Mouse (Mus musculus) ovary, postnatal 10 days (tissue): ENCODE data around the gene Cryz.
A peak's percentile ranks its signal among the peaks of the same experiment; 100 is the strongest.

Experiments
- DNase-seq: peaks from one replicate; pipeline ENCODE4 v3.0.0; 2022; ENCODE audit warnings: low spot score

Cryz gene

GRCm38 (mm10) chr3:154596488-154596933, at the start of gene Cryz:
Gene Cryz, plus strand, starts transcription at chr3:154596711.
- DNase-seq, result peak; percentile 90

DNA sequence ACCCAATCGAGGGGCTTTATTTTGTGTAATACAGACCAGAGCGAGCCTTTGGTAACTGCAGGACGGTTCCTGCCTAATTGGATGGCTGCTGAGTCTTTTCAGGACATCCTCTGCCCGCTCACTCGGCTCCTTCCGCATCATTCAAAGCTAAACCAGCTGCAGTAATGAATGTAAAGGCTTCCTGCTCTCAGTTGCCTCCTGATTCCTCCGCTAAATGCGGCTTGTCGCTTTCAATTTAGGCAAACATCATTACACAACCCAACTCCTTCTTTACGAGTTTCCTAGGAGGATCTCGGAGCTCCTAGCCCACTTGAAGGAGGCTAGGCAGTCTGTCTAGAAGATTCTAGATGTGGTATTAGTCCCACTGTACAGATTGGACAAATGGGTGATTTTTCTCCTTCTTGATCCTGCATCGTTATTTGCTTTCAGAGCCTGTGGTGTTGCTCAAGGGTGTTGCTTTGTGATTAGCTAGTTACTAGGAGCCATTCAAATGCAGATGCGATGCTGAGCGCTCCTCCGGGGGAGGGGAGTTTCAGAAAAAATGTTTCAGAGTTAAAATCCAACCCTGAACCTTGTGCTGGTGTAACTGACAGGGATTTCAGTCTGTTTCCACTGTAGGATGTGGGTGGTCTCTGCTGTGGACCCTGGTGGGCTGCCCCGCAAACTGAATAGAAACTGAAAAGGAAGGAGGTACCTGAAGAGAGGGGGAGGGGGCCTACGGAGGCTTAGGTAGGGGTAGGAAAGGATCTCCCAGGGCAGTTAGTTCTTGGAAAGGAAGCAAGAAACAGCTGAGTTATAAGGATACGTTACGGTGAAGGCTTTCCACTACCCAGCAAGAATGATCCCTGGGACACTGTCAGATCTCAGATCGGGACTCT, 48.7 kb upstream of the Cryz start:
- no peak for DNase-seq

DNA sequence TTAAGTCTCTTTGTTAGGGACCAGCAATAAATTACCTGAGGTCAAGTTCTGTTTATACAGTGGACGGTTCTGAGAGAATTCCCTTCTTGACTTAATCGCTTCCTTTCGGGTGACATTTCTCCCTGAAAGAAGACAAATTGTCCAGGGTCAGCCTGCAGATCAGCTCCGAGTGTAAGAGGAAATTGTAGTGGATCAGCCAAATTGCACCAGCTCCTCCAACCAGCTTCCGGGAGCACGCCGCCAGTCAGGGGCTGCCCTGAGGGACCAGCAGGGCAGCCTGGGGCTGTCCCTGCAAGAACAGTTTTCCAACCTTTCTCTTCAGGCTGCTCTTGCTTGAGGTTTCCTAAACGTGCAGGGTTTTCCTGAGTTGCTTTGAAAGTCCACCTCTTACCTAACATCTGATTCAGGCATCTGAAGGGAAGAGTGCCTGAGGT, 47.6 kb upstream of the Cryz start:
- no peak for DNase-seq

- no peak for DNase-seq
These were observed 46.0 kb upstream of the Cryz start for GRCm38 (mm10) chr3:154550326-154551034.

GRCm38 (mm10) chr3:154551035-154551411, 45.5 kb upstream of the Cryz start:
- DNase-seq, result no peak

GRCm38 (mm10) chr3:154562192-154562591, 34.3 kb upstream of the Cryz start:
- DNase-seq, result no peak

DNA sequence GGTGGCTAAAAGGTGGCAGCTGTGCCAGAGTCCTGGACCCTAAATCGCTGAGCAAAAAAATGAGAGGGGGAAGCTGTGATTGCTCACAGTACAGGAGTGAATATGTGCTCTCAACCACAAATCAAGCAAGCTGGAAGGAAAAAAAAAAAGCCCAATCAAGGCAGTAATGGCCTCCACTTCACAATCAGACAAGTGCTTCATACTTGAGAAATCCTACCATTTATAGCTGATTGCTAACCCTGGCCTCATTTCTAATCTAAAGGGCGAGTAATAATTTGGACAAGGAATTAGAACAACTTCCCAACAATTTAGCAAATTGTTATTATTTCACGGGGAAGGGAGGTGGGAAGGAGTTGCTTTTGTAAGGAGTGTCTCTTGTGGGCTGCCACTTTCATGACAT, 31.1 kb upstream of the Cryz start:
- no peak for DNase-seq

- no peak for DNase-seq
These were observed 26.4 kb upstream of the Cryz start for GRCm38 (mm10) chr3:154570029-154570575.

DNA sequence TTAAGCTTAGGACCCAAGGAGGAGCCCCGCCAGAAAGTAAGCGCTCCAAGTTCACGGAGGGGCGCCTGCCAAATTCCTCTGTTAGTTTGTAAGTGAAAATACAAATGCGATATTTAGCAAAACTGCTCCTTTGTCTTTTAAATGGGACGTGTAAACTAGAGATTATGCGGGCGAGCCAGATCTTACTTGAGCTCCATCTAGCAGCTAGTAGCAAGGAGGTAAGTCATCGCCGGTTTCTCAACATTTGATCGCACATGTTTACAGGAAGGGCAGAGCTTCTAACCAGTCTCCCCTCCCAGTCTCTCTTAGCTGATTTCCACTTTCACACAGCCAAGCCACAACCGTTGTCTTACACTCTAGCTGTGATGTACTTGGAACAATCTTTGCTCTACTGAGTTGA, 25.7 kb upstream of the Cryz start:
- no peak for DNase-seq

DNA sequence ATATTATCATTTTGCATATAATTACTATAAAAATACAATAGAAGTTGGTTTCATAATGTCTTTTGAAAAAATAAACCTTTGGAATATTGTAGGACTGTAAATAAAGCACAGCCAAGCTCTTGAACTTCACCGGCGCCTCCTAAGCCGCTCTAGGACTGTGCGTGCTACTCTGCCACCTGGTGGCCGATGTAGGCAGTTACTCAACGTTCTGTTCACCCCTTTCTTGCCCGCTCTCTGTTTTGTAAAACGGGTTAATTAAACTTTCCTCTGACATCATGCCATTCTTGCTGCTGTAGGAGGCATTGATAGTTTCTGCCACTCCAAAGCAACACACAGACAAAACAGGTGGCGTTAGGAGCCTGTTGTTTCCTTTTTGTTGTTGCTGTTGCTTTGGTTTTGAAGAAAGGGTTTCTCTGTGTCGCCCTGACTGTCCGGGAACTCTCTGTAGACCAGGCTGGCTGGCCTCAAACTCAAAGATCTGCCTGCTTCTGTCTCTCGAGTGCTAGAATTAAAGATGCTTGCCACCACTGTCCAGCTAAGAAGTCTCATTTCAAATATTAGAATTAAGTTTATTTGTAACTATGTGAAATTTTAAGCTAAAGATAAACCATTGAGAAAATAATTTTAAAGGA, 24.1 kb upstream of the Cryz start:
- peak; percentile 36 for DNase-seq

DNA sequence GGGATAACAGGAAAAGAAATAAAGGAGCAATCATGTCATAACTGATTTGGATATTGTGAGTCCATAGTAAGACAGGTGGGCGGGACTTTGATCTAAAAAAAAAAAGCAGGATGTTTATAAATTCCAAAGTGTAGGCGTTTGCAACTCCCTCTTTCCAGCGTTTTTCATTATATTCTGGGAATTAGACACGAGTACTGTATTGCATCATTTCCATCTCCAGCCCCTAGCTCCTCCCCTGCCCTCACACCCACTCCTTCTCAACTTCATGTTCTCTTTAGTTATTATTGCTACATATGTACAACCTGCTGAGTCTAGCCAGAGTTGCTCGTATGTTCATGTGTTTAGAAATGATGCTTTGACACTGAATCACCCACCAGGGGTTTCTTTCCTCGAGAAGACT, 22.8 kb upstream of the Cryz start:
- no peak for DNase-seq

DNA sequence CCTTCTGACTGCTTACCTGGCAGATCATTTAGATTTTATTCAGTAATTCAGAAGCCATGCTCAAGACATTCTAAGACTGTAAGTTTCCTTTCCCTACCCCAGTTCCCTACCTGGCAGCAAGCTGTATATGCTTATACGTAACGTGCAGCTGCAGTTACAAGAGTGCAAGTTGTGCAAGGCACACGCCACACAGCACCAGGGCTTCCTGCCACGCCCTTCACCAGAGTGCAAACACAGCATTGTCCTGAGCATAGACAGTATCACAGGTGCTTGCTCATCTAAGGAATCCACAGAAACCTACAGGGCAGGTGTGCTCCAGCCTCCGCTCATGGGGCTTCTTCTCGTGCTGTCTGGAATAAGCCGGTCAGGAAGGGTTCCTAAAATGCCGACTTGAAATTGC, 18.6 kb upstream of the Cryz start:
- DNase-seq, result no peak

GRCm38 (mm10) chr3:154584351-154584750, 12.2 kb upstream of the Cryz start:
- no peak for DNase-seq

DNA sequence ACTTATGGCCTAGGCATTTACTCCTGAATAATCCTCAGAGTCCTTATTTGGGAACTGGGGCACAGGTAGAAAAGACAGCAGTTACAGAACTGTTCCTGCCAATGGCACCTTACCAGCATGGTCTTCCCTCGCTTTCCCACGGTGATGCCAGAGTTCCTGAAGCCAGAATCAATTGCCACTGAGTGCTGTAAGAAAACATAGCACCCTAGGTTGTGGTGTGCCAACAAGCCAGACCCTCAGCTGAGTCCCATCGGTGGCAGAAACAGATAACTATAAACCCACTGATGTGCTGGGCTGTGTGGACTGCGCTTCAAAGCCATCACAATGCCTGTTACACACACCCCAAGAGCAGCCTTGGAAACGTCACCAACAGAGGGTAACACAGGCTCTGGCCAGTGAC, 5.5 kb upstream of the Cryz start:
- DNase-seq, result no peak

DNA sequence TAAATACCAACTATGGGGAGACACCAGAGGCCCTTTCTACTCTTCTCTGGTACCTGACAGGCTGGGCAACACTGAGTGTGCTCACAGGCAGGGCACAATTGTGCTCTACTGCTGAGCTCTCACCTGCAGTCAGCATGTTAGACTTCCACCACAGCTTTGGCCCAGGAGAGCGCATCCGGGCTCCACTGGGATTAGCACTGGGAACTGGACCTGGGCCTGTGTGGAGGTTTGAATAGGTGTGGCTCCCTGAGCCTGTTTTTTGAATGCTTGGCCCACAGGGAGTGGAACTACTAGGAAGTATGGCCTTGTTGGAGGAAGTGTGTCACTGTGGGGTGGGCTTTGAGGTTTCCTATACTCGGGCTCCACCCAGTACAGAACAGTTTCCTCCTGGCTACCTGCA, 4.9 kb upstream of the Cryz start:
- DNase-seq, result no peak

DNA sequence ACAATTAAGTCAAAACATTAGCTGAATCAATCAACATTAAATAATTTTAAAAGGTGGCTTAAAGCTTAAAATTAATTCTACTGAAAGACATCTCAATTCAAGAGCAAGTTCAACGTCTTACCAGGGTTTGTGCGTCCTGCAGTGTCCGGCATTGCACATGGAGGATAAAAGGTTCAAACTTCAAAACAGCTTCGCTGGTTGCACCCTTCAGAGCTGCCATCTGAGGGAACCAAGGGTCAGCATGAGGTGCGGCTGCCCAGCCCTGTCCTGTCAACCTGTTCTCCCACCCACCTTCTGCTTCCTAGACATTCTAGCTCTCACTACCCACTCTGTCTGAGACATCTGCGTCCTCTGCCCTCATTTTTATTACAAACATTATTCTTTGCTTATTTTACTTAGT, 2.9 kb upstream of the Cryz start:
- DNase-seq, result no peak

- DNase-seq, result no peak
These were observed 2.4 kb upstream of the Cryz start for GRCm38 (mm10) chr3:154594156-154594555.

DNA sequence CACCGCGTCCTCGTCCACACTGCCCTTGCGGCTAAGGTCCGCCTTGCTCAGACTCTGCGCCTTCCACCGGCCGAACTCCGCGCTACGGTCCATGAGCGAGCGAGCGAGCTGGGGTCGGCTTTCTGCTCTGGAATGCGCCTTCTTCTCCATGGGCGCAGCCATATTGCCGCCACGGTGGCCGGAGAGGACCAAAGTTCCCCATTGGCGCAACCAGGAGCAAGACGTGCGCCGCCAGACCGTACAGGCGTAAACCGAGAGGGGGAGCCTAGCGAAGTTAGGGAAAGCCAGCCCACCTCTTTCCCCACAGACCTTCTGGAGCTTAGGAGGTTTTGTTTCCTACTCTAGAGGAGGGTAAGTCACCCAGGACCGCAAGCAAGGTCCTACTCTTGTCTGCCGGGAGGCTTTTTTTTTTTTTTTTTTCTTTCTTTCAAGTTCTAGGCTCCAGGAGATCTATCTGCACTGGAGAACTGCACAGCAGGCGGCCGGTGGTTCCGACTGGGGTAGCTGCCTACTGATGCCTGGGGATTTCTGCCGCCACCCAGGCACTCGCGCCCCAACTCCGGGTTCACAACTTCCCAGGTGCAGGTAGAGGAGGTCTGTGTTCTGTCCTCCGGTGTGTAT, 533 bp downstream of the Cryz start, which contains the start of gene Tyw3:
Tyw3 (minus strand) TSS at position 171 of the 621 bp plus-strand sequence.
- DNase-seq, result peak; percentile 99

DNA sequence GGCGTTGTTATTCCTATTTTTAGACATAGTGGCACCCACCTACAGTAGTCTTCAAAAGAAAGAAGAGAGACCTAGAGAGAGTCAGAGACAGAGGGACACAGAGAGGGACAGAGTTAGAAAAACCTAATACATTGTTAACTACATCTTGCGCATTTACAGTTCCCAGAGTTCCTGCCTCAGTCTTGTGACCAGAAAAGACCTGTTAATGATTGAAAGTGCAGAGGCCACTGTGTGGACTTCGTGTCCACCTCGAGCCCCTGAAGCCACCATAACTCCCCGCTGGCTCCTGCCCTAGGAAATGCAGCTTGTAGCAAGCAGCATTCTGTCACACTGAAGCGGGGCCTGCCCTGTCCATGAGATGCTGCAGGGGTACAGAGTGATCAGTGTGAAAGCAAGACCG, 1.1 kb downstream of the Cryz start:
- no peak for DNase-seq

- DNase-seq, result no peak
These were observed 5.6 kb downstream of the Cryz start for GRCm38 (mm10) chr3:154602141-154602540.

- DNase-seq, result no peak
These were observed 8.4 kb downstream of the Cryz start for GRCm38 (mm10) chr3:154604871-154605270.

GRCm38 (mm10) chr3:154607896-154608295, 11.4 kb downstream of the Cryz start:
- no peak for DNase-seq
